ENCODE assay signal across 8 mouse cellular contexts in genomic region chr1:93635580-93636192, GRCm38 (mm10). TPM values are rescaled to one million over a fixed set of nuclear protein-coding genes. Genes with fewer than 3 reads are reported as not detected.
A peak's percentile ranks its signal among the peaks of the same experiment; 100 is the strongest.
DNase-seq lines count a peak whose midpoint lies in the region; ATAC-seq and TF ChIP-seq lines count a peak whose summit lies in the region.

No protein-coding gene starts in this region.

- intact Hi-C loops in heart, postnatal 14 days (cut with DNase I), result loop anchor here (5.0 kb wide), 2 partner anchors 52 to 167 kb away; partner anchors contain the start of genes Bok, Dtymk and Ing5

- no peaks in the 10 kb centered on the region for H3K9me3 ChIP-seq in ES-E14 (ENCODE audit: control insufficient read depth, insufficient read depth, low read depth, low read length)
- H3K9me3 ChIP-seq in forebrain, embryonic 14.5 days (replicated peaks; ENCODE audit: control insufficient read depth, low read length), result no peaks in the 10 kb centered on the region
- no peaks in the 10 kb centered on the region for H3K9me3 ChIP-seq in neural tube, embryonic 15.5 days (replicated peaks)

- H3K27ac ChIP-seq in ES-E14 (ENCODE audit: insufficient read depth, low read depth, low read length, poor library complexity, severe bottlenecking), result no peak overlapping the region
- H3K27ac ChIP-seq in forebrain, embryonic 14.5 days (ENCODE audit: low read depth, low read length), result peak overlapping the region; percentile 84
- H3K27ac ChIP-seq in neural tube, embryonic 15.5 days (replicated peaks), result peak overlapping the region; percentile 92

- DNase-seq in ES-E14 (ENCODE audit: low read depth, low spot score), result peak; percentile 96
- DNase-seq in cerebellum, adult 11 months, result peak; percentile 98
- peak; percentile 100 for DNase-seq in forebrain, embryonic 14.5 days (ENCODE audit: low spot score)
- peak; percentile 96 to 98 for DNase-seq in heart, postnatal 14 days
- DNase-seq in layer of hippocampus, adult 11-12 months (ENCODE audit: low spot score), result peak; percentile 99
- DNase-seq in lung, adult 18-20 months, result peak; percentile 99
- peak; percentile 100 for DNase-seq in testis, postnatal 14 days (ENCODE audit: low spot score)

- H3K4me1 ChIP-seq in ES-E14 (ENCODE audit: control insufficient read depth in 2 of 2, insufficient read depth in 2 of 2, low read length in 2 of 2, poor library complexity in 1 of 2), result peaks cover 3 to 5% of the 10 kb centered on the region in 2 experiments; a peak in 2 of 4 replicates
- H3K4me1 ChIP-seq in forebrain, embryonic 14.5 days (ENCODE audit: control insufficient read depth, insufficient read depth, low read length), result peaks cover 15% of the 10 kb centered on the region
- H3K4me1 ChIP-seq in neural tube, embryonic 15.5 days, result peaks cover 29% of the 10 kb centered on the region

- H3K9ac ChIP-seq in ES-E14 (ENCODE audit: insufficient read depth, low read depth, low read length, poor library complexity, severe bottlenecking), result peak overlapping the region; percentile 69
- H3K9ac ChIP-seq in forebrain, embryonic 14.5 days (ENCODE audit: low read length), result peak overlapping the region; percentile 93
- H3K9ac ChIP-seq in neural tube, embryonic 15.5 days (replicated peaks), result peak overlapping the region; percentile 96

- H3K36me3 ChIP-seq in ES-E14 (ENCODE audit: control insufficient read depth, insufficient read depth, low read length, poor library complexity, severe bottlenecking), result peaks cover 2% of the 10 kb centered on the region; the same call in 1 of the 2 replicates
- peaks cover 5% of the 10 kb centered on the region for H3K36me3 ChIP-seq in forebrain, embryonic 14.5 days (ENCODE audit: control insufficient read depth, insufficient read depth, low read length)
- peaks cover 7% of the 10 kb centered on the region for H3K36me3 ChIP-seq in neural tube, embryonic 15.5 days

- in situ Hi-C loops in ES-E14 (cut with MboI; ENCODE audit: low sequenced_read_pairs in 2 of 2, unreplicated experiment in 2 of 2), result no loop called here

- no peaks in the 10 kb centered on the region for H3K27me3 ChIP-seq in forebrain, embryonic 14.5 days (replicated peaks; ENCODE audit: control insufficient read depth, insufficient read depth, low read length)
- H3K27me3 ChIP-seq in neural tube, embryonic 15.5 days (replicated peaks), result no peaks in the 10 kb centered on the region

- ATAC-seq in forebrain, embryonic 14.5 days, result peak; percentile 99
- peak; percentile 99 for ATAC-seq in neural tube, embryonic 15.5 days (ENCODE audit: low FRiP score)

- H3K4me3 ChIP-seq in ES-E14 (ENCODE audit: insufficient read depth in 1 of 2, low read depth in 1 of 2, low read length in 2 of 2, poor library complexity in 1 of 2, severe bottlenecking in 1 of 2), result peak overlapping the region; percentile 84 to 95
- peak overlapping the region; percentile 97 for H3K4me3 ChIP-seq in forebrain, embryonic 14.5 days (ENCODE audit: low read depth, low read length)
- peak overlapping the region; percentile 100 for H3K4me3 ChIP-seq in neural tube, embryonic 15.5 days (replicated peaks)

- peak overlapping the region; percentile 86 for H3K4me2 ChIP-seq in forebrain, embryonic 14.5 days (ENCODE audit: low read length)
- peak overlapping the region; percentile 82 for H3K4me2 ChIP-seq in neural tube, embryonic 15.5 days

- WGBS in forebrain, embryonic 14.5 days, result under 1% methylated on average over 44 of the region's 44 CpGs
- 1% methylated on average over 44 of the region's 44 CpGs for WGBS in neural tube, embryonic 15.5 days

TF ChIP-seq in ES-E14, 5 proteins besides CTCF, POLR2A, EP300 and RAD21:
- no peak for TF ChIP-seq MAFK (IDR thresholded peaks at IDR 0.05; ENCODE audit: insufficient read depth, low read depth, low read length)
- 0 out of 2 replicates have a peak, but pooled peaks have one; percentile 32 for TF ChIP-seq ZNF384 (IDR thresholded peaks at IDR 0.05; ENCODE audit: low read depth, low read length)
- no peak for TF ChIP-seq ZC3H11A (IDR thresholded peaks at IDR 0.05; ENCODE audit: borderline replicate concordance, low read depth, low read length)
- peak; percentile 39; the same call in 1 of the 2 replicates for TF ChIP-seq CHD2 (IDR thresholded peaks at IDR 0.05; ENCODE audit: low read depth, low read length)
- TF ChIP-seq HCFC1 (IDR thresholded peaks at IDR 0.05; ENCODE audit: borderline replicate concordance, insufficient read depth, low read length), result peak; percentile 98

RNA-seq across cellular contexts. Expression of gene Stk25, which starts 22.8 kb away (rescaled TPM):
- 62.0 and 79.3 TPM in 2 replicates for total RNA-seq in ES-E14 (2012; rRNA removed)
- 354 and 364 TPM in 2 replicates for polyA plus RNA-seq in forebrain, embryonic 14.5 days (2014; fragmentation: Nextera tagmentation; extraction: Ambion mirVana)
- 100 to 1,000 TPM in 1 of 2 experiments, 10 to 100 TPM in 1; 98.9 to 106 TPM for total RNA-seq in heart, postnatal 14 days (2021)
- 300 and 346 TPM in 2 replicates for polyA plus RNA-seq in neural tube, embryonic 15.5 days (2015; fragmentation: Nextera tagmentation; extraction: Ambion mirVana)

RNA-seq across cellular contexts. Expression of gene Bok, which starts 49.8 kb away (rescaled TPM):
- total RNA-seq in ES-E14 (2012; rRNA removed), result 21.1 and 26.9 TPM in 2 replicates
- polyA plus RNA-seq in forebrain, embryonic 14.5 days (2014; fragmentation: Nextera tagmentation; extraction: Ambion mirVana), result 83.3 and 87.6 TPM in 2 replicates
- total RNA-seq in heart, postnatal 14 days (2021), result 1 to 10 TPM; 4.5 to 5.5 TPM
- polyA plus RNA-seq in neural tube, embryonic 15.5 days (2015; fragmentation: Nextera tagmentation; extraction: Ambion mirVana), result 86.3 and 86.6 TPM in 2 replicates
